Mouse (Mus musculus): ENCODE results near the gene Cx3cr1. TPM values are rescaled to one million over a fixed set of nuclear protein-coding genes. Genes with fewer than 3 reads are reported as not detected.
"Not testable (repeated sequence)": the region's sequence is repeated elsewhere in the genome, so short reads cannot be mapped to it uniquely, and the experiment has no call there.

Cx3cr1 gene
- polyA plus RNA-seq, 1 experiment from 2014 or later, result 4.0 TPM

- no peak for DNase-seq (ENCODE audit: low spot score)
- H3K36me3 ChIP-seq, result no peaks in the 10 kb centered on the region
- peaks cover 9% of the 10 kb centered on the region; the same call in 1 of the 2 replicates for H3K4me1 ChIP-seq
- H3K27ac ChIP-seq, result no peak overlapping the region
- no peaks in the 10 kb centered on the region for H3K9me3 ChIP-seq (replicated peaks)
- WGBS, result 75% methylated on average over 10 of the region's 10 CpGs
- H3K27me3 ChIP-seq (ENCODE audit: low read depth, poor library complexity, severe bottlenecking), result peaks cover 15% of the 10 kb centered on the region
- H3K4me3 ChIP-seq, result no peak overlapping the region
These were observed 52.7 kb downstream of the Cx3cr1 start for GRCm38 (mm10) chr9:120016956-120017355.

DNA sequence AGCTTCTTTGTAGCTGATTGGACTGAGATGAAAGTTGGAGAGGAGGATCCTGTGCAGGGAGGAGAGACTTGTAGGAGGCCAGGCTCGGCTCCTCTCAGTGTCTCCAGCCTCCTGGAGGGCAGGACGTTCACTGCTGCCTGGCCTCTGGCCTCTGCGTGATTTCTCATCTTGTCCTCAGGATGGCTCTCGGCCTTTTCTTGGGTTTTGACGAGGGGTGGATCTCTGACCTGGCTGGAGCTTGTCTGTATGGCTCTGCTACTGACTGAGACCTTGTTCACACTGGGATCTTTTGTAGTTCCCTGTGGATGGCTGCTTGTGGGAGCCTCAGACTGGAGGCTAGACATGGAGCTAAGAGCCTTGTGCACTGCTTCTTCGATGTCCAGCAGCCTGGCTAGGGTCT lies 54.9 kb downstream of the Cx3cr1 start:
- no peaks in the 10 kb centered on the region for H3K9me3 ChIP-seq (replicated peaks)
- H3K4me1 ChIP-seq, result peaks cover 20% of the 10 kb centered on the region
- no peak for DNase-seq (ENCODE audit: low spot score)
- H3K4me3 ChIP-seq, result no peak overlapping the region
- 0 out of 2 replicates have a peak overlapping the region, but pooled peaks have one; percentile 25 for H3K27ac ChIP-seq
- peaks cover 15% of the 10 kb centered on the region for H3K27me3 ChIP-seq (ENCODE audit: low read depth, poor library complexity, severe bottlenecking)
- WGBS, result 45% methylated on average over 6 of the region's 6 CpGs
- H3K36me3 ChIP-seq, result no peaks in the 10 kb centered on the region

DNA sequence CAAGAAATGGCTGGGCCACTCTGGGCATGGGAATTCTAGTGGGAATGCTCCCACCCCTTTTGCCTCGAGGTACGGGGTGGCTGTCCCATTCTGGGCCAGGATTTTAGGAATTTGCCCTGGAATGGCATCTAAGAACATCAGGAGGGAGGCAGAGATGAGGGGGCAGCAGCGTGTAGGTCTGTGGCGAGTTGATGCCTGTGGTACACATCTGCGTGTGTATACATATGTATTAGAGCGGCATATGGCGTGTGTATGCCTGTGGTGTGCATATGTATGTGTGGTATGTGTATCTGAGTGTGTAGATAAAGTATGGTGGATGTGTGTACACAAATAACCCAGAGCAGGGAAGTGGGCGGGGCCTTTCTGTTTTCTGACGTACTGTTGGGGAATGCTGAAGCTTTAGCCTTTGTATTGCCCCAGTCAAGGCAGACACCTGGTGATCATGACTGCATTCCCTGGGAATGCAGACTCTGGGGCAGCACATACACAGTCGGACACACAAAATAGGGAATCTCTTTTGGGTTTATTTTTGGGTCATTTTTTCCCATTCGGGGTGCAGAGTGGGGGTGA lies 56.3 kb downstream of the Cx3cr1 start:
- H3K4me3 ChIP-seq, result no peak overlapping the region
- 75% methylated on average over 11 of the region's 11 CpGs for WGBS
- peaks cover 6% of the 10 kb centered on the region; the same call in 1 of the 2 replicates for H3K27me3 ChIP-seq (ENCODE audit: low read depth, poor library complexity, severe bottlenecking)
- peaks cover 23% of the 10 kb centered on the region for H3K4me1 ChIP-seq
- no peaks in the 10 kb centered on the region for H3K9me3 ChIP-seq (replicated peaks)
- no peak for DNase-seq (ENCODE audit: low spot score)
- H3K27ac ChIP-seq, result no peak overlapping the region
- no peaks in the 10 kb centered on the region for H3K36me3 ChIP-seq

DNA sequence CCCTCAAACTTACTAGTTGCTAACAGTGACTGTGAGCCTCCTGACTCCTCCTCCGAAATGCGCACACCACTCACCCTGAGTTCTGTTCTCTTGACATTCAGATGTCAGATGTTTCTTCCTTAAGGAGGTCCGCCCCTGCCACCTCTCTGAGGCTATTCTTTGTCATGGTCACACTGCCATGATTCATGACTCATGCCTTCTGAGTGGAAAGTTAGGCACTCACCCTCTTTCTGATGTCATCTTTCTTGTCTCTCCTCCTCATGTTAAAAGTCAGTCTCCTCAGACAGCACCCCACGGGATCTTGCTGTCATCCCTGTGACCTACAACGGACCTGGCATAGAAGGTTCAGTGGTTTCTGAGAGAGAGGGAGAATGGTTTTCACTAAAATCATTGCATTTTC lies 56.9 kb downstream of the Cx3cr1 start:
- peaks cover 23% of the 10 kb centered on the region for H3K4me1 ChIP-seq
- no peak for DNase-seq (ENCODE audit: low spot score)
- H3K27ac ChIP-seq, result no peak overlapping the region
- no peaks in the 10 kb centered on the region for H3K9me3 ChIP-seq (replicated peaks)
- no peaks in the 10 kb centered on the region for H3K36me3 ChIP-seq
- WGBS, result 81% methylated on average over 5 of the region's 5 CpGs
- H3K4me3 ChIP-seq, result no peak overlapping the region
- H3K27me3 ChIP-seq (ENCODE audit: low read depth, poor library complexity, severe bottlenecking), result peaks cover 6% of the 10 kb centered on the region; the same call in 1 of the 2 replicates

- WGBS, result 84% methylated on average over 6 of the region's 6 CpGs
- H3K4me3 ChIP-seq, result not testable (repeated sequence)
These were observed 57.5 kb downstream of the Cx3cr1 start for GRCm38 (mm10) chr9:120012161-120012560.

GRCm38 (mm10) chr9:120011533-120011932 lies 58.1 kb downstream of the Cx3cr1 start:
- Histone ChIP-seq H3K27me3 (ENCODE audit: low read depth, poor library complexity, severe bottlenecking) (peaks cover 6% of the 10 kb centered on the region; the same call in 1 of the 2 replicates), H3K27ac (peak overlapping the region; percentile 76; the same call in 1 of the 2 replicates), H3K4me3 (peak overlapping the region; percentile 59), H3K36me3 (no peaks in the 10 kb centered on the region), H3K4me1 (peaks cover 19% of the 10 kb centered on the region), H3K9me3 (replicated peaks) (no peaks in the 10 kb centered on the region)
- peak; percentile 70 for DNase-seq (ENCODE audit: low spot score)
- 2% methylated on average over 10 of the region's 10 CpGs for WGBS

More at GRCm38 (mm10) chr9:120012161-120012560, 57.5 kb downstream of the Cx3cr1 start:
- not testable (repeated sequence) for H3K9me3 ChIP-seq (replicated peaks); H3K36me3 ChIP-seq; H3K27ac ChIP-seq; DNase-seq (ENCODE audit: low spot score); H3K27me3 ChIP-seq (ENCODE audit: low read depth, poor library complexity, severe bottlenecking)
- peaks cover 23% of the 10 kb centered on the region for H3K4me1 ChIP-seq

DNA sequence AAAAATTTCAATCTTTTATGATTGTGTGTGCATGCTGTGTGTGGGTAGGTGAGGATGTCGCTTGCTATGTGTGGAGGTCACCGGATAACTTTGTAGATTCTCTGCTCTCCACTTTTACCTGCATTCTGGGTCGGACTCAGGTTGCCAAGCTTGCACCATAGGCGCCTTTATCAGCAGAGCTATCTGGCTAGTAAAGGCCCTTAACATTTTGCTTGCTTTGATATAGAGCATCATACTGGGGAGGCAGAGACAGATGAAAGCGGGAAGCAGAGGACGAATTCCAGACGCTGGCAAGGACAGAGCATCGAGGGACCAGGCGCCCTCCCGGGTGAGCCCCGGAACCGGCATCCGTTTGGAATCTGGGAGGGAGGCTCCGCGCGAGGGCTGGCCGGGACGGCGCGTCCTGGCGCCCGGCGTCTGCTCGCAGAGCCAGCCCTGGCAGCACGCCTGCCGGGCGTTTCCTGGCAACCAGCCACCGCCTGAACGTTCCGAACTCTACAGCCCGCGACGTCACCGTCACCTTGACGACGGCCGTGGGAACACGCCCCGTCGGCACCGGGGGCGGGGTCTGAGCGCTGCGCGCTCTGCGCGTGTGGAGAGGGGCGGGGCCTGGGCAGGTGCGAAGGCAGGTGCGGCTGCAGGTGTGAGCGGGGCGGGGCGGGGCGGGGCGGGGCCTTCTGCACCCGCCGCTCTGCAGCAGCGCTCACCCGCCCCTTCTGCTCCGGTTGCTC lies 58.7 kb downstream of the Cx3cr1 start:
- H3K9me3 ChIP-seq (replicated peaks), result no peaks in the 10 kb centered on the region
- peaks cover 6% of the 10 kb centered on the region; the same call in 1 of the 2 replicates for H3K27me3 ChIP-seq (ENCODE audit: low read depth, poor library complexity, severe bottlenecking)
- H3K4me1 ChIP-seq, result peaks cover 21% of the 10 kb centered on the region
- H3K4me3 ChIP-seq, result peak overlapping the region; percentile 59
- 2% methylated on average over 60 of the region's 60 CpGs for WGBS
- H3K27ac ChIP-seq, result peak overlapping the region; percentile 76
- no peaks in the 10 kb centered on the region for H3K36me3 ChIP-seq
- DNase-seq (ENCODE audit: low spot score), result peak; percentile 94

DNA sequence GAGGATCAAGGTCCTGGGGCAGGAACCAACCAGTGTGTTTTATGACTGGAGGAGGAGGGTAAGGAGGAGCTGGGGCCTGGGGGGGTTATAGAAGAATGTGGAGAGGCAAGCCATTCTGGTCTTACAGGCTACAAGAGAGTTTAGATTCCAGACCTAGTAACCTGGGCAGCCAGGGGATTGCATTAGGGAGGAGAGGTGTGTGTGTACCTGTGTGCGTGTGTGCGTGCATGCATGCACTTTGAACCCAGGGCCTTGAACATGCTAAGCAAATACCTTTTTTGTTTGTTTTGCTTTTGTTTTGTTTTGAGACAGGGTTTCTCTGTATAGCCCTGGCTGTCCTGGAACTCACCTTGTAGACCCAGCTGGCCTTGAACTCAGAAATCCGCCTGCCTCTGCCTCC lies 59.8 kb downstream of the Cx3cr1 start:
- Histone ChIP-seq H3K27me3 (ENCODE audit: low read depth, poor library complexity, severe bottlenecking) (peaks cover 6% of the 10 kb centered on the region; the same call in 1 of the 2 replicates), H3K27ac (no peak overlapping the region), H3K36me3 (no peaks in the 10 kb centered on the region), H3K4me1 (peaks cover 22% of the 10 kb centered on the region), H3K9me3 (replicated peaks) (no peaks in the 10 kb centered on the region), H3K4me3 (no peak overlapping the region)
- DNase-seq (ENCODE audit: low spot score), result no peak
- WGBS, result 91% methylated on average over 3 of the region's 3 CpGs

GRCm38 (mm10) chr9:120009226-120009841 lies 60.3 kb downstream of the Cx3cr1 start:
- 77% methylated on average over 7 of the region's 7 CpGs for WGBS
- no peak for DNase-seq (ENCODE audit: low spot score)
- Histone ChIP-seq H3K9me3 (replicated peaks) (no peaks in the 10 kb centered on the region), H3K27me3 (ENCODE audit: low read depth, poor library complexity, severe bottlenecking) (peaks cover 6% of the 10 kb centered on the region; the same call in 1 of the 2 replicates), H3K27ac (no peak overlapping the region), H3K36me3 (no peaks in the 10 kb centered on the region), H3K4me1 (peaks cover 22% of the 10 kb centered on the region), H3K4me3 (no peak overlapping the region)

GRCm38 (mm10) chr9:120007833-120008232 lies 61.8 kb downstream of the Cx3cr1 start:
- 92% methylated on average over 1 of the region's 1 CpGs for WGBS
- peaks cover 22% of the 10 kb centered on the region for H3K4me1 ChIP-seq
- H3K9me3 ChIP-seq (replicated peaks), result no peaks in the 10 kb centered on the region
- no peak overlapping the region for H3K4me3 ChIP-seq
- peaks cover 6% of the 10 kb centered on the region; the same call in 1 of the 2 replicates for H3K27me3 ChIP-seq (ENCODE audit: low read depth, poor library complexity, severe bottlenecking)
- DNase-seq (ENCODE audit: low spot score), result no peak
- no peak overlapping the region for H3K27ac ChIP-seq
- H3K36me3 ChIP-seq, result no peaks in the 10 kb centered on the region

- DNase-seq (ENCODE audit: low spot score), result no peak
- Histone ChIP-seq H3K27me3 (ENCODE audit: low read depth, poor library complexity, severe bottlenecking) (no peaks in the 10 kb centered on the region), H3K36me3 (no peaks in the 10 kb centered on the region), H3K27ac (no peak overlapping the region), H3K9me3 (replicated peaks) (no peaks in the 10 kb centered on the region), H3K4me1 (peaks cover 25% of the 10 kb centered on the region), H3K4me3 (no peak overlapping the region)
- WGBS, result 74% methylated on average over 3 of the region's 3 CpGs
These were observed 63.7 kb downstream of the Cx3cr1 start for GRCm38 (mm10) chr9:120005936-120006335.

DNA sequence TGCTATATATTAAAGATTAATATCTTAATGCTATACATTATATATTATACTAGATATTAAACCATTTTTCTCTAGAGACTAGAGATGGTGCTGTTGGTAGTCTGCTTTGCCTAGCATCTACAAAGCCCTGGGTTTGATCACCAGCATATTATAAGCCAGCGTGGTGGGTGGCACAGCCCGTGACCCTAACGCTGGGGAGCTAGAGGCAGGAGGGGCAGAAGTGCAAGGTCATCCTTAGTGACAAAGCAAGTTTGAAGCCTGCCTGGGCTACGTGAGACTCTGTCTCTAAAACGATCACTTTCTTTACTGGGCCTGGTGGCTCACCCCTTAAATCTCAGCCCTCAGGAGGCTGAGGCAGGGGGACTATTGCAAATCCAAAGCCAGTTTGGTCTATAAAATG lies 66.8 kb downstream of the Cx3cr1 start:
- no peak for DNase-seq (ENCODE audit: low spot score)
- Histone ChIP-seq H3K27me3 (ENCODE audit: low read depth, poor library complexity, severe bottlenecking) (no peaks in the 10 kb centered on the region), H3K9me3 (replicated peaks) (no peaks in the 10 kb centered on the region), H3K27ac (no peak overlapping the region), H3K36me3 (no peaks in the 10 kb centered on the region), H3K4me1 (peaks cover 17% of the 10 kb centered on the region), H3K4me3 (no peak overlapping the region)
- 79% methylated on average over 5 of the region's 5 CpGs for WGBS

All from limb, embryonic 10.5 days (tissue).